Mouse (Mus musculus) heart, adult 11 months (tissue): ENCODE results near the gene 2410015M20Rik.

Experiments
- DNase-seq: peaks from one replicate; pipeline ENCODE4 v3.0.0; 2022

2410015M20Rik gene

DNA sequence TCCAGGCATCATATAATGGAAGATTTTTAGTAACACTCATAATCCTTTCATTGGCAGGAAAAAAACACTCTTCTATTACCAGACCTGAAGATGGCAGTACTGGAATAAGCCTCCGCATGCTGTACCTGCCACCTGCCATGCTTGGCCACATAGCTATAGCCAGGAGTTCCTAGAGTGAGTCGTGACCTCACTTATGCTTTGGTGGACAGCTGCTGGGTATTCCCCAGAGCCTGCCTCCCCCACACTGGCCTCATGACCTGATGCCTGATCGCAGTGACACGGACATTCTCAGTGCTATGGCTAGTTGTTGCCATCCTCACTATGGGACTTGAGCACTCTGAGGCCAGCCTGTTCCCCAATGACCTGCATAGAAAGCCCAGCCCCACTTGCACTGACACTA, 39.3 kb downstream of the 2410015M20Rik start:
- DNase-seq = no peak

- no peak for DNase-seq
Observed at GRCm38 (mm10) chr17:56567370-56567769, 42.2 kb downstream of the 2410015M20Rik start.

DNA sequence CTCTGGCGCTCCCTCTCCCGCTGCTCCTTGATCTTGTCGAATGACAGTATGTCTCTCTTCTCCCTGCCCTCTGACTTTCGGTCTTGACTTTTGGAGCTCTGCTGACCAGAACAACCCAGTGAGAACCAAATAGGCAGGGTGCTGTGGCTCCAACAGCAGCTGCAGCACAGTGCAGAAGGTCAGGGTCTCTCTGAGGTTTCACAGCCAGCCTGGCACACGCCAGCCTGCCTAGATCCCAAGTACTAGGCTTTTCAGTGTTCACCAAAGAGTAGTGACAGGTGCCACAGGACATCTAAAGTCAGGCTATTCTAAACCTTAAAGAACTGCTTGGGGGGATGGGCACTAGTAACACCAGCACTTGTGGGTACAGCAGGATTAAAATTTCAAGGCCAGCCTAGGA, 42.7 kb downstream of the 2410015M20Rik start:
- DNase-seq = no peak

DNA sequence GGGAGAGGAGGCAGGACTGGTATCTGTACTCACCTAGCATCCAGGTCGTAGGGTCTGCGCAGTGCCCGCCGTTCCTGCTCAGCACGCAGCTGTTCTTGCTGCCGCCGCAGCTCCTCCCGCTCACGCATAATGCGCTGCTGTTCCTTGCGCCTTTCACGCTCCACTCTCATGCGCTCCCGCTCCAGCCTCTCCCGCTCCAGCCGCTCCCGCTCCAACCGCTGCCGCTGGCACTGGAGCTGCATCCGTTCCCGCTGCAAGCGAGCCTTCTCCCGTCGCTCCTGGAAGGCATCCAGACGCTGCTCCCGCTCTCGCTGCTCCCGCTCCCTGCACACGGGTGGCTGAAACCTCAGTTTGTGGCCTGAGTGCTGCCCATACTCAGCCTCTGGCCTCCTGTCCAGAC, 43.3 kb downstream of the 2410015M20Rik start:
- DNase-seq = no peak

GRCm38 (mm10) chr17:56561866-56562265, 47.7 kb downstream of the 2410015M20Rik start:
- DNase-seq = no peak

GRCm38 (mm10) chr17:56560131-56560530, 49.4 kb downstream of the 2410015M20Rik start:
- DNase-seq = no peak

- no peak for DNase-seq
Observed at GRCm38 (mm10) chr17:56559386-56559785, 50.2 kb downstream of the 2410015M20Rik start.

DNA sequence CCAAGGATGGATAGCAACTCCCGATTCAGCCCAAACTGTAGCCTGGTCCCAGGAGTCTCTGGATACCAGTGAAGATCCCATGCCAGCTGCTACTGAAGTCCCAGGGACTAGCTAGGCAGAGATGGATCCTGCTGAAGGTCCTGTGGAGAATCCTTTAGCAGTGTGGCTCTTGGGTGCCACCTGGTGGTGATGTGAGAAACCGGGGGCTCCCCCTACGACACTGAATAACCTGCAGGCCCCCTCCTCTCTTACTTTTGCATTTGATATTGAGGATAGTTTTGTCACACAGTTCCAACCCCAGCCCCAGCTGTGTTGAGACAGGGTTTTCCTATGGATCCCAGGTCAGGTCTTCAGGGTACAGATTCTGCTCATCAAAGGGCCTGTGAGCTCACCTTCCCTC, 51.1 kb downstream of the 2410015M20Rik start:
- DNase-seq = peak; percentile 94
